Mouse (Mus musculus): ENCODE measurements at regions not wholly inside any gene's neighbourhood (a gene's known extent, or its start where the extent isn't known, plus 50 kb on each side); places are given as distances from the start of the nearest gene placed in this dataset.

DNA sequence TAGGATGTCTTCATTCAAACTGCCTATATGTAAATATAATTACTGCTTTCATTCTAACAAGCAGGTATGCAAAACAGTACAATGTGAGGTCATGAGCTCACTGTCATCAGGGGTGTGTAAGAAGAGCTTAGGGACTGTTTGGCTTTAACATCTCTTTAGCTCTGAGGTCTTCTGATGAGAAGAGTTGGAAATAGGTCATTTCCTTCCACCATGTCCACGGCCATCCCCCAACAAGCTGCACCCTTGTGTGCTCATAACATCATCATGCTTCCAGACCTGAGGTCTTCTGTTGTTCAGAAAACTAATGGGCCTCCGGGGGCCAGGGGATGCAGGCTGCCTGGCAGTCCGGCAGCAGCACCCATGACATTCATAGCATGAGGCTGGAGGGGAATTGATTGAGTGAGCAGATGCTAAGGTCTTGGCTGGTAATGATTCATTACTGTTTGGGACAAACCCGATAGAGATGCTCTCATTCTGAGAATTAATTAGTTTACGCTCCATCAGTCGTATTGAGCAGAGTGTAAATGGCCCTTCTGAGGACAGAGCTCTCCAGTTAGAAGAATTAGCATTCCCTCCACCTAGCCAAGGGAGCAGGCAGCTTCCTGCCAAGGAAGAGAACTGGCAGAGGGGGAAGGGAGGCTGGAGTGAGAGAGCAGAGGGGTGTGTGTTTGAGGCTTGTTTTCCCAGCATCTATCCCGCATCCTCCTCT is 64.0 kb downstream of the Rps24 start:
- Histone ChIP-seq H3K4me1 (ENCODE audit: control insufficient read depth, insufficient read depth, low read length) (no peaks in the 10 kb centered on the region), H3K9me3 (ENCODE audit: control insufficient read depth, low read length) (0 out of 2 replicates have a peak, but pooled peaks cover 3% of the 10 kb centered on the region), H3K9ac (ENCODE audit: low read depth, low read length) (no peak overlapping the region), H3K27ac (replicated peaks; ENCODE audit: low read depth, low read length) (no peak overlapping the region), H3K27me3 (replicated peaks; ENCODE audit: control insufficient read depth, insufficient read depth, low read length) (no peaks in the 10 kb centered on the region), H3K36me3 (ENCODE audit: control insufficient read depth, insufficient read depth, low read length) (no peaks in the 10 kb centered on the region), H3K4me3 (ENCODE audit: low read depth, low read length) (no peak overlapping the region), H3K4me2 (ENCODE audit: low read depth, low read length) (no peak overlapping the region)
- 54% methylated on average over 7 of the region's 7 CpGs for WGBS
- ATAC-seq (ENCODE audit: low read depth) (peak; percentile 68; the same call in 1 of the 2 replicates), DNase-seq (ENCODE audit: low spot score) (peak; percentile 41)

DNA sequence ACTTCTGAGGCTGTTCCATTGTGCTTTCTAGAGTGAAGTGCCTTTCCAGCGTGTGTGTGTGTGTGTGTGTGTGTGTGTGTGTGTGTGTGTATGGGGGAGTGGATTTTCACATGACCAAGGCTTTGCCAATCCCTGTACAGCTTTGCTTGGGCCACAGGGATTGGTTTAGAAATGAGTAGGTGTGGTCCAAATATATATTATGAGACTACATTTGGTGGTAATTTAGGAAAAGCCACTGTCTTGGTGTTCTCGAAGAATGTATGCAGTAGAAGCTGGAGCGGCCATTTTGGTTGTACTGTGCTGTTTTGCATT is 64.5 kb downstream of the Rps24 start:
- H3K27me3 ChIP-seq (replicated peaks; ENCODE audit: control insufficient read depth, insufficient read depth, low read length) = no peaks in the 10 kb centered on the region
- 0 out of 2 replicates have a peak, but pooled peaks cover 3% of the 10 kb centered on the region for H3K9me3 ChIP-seq (ENCODE audit: control insufficient read depth, low read length)
- H3K4me1 ChIP-seq (ENCODE audit: control insufficient read depth, insufficient read depth, low read length) = no peaks in the 10 kb centered on the region
- H3K4me2 ChIP-seq (ENCODE audit: low read depth, low read length) = no peak overlapping the region
- H3K27ac ChIP-seq (replicated peaks; ENCODE audit: low read depth, low read length) = no peak overlapping the region
- DNase-seq (ENCODE audit: low spot score) (no peak), ATAC-seq (ENCODE audit: low read depth) (peak; percentile 26; the same call in 1 of the 2 replicates)
- H3K4me3 ChIP-seq (ENCODE audit: low read depth, low read length) = no peak overlapping the region
- WGBS = 77% methylated on average over 3 of the region's 3 CpGs
- no peaks in the 10 kb centered on the region for H3K36me3 ChIP-seq (ENCODE audit: control insufficient read depth, insufficient read depth, low read length)
- H3K9ac ChIP-seq (ENCODE audit: low read depth, low read length) = no peak overlapping the region

DNA sequence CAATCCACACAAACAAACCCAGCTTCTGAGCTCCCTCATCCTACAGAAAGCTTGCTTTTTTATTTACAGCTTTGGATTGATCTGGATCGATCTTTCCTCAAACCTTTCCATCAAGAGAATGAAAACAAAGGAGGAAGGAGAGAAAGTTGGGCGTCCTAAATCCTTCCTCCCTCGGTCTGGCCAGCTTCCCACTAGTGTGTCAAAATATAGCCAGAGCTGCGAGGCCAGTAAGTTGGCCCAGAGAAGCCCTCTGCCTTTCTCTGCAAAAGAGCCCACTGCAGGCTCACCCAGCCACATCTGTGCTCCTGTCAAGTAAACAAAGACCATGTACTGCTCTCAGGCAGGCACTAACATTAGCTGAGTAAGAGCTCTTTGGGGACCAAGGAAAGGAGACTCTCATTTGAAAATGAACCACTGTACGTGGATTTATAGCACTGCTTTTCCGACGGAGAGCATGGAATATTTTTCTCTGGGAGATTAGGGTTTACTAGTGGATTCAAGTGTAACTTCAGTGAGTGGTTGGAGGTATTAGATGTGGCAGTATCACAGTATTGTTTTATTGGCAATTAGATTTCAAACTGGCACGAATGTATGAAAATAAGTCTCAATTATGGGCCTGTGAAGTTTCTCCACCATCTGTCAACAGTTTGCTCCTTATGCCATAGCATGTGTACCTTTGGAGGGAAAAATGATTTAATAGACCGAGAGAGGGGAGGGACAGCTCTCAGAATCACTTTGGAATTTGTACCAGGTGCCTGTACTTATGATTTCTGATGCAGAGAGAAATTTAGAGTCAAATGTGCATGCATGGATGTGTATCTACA is 78.1 kb downstream of the Rps24 start:
- H3K36me3 ChIP-seq (ENCODE audit: control insufficient read depth, insufficient read depth, low read length) = no peaks in the 10 kb centered on the region
- ATAC-seq (ENCODE audit: low read depth) (no peak), DNase-seq (ENCODE audit: low spot score) (no peak)
- no peak overlapping the region for H3K4me2 ChIP-seq (ENCODE audit: low read depth, low read length)
- H3K4me1 ChIP-seq (ENCODE audit: control insufficient read depth, insufficient read depth, low read length) = no peaks in the 10 kb centered on the region
- no peak overlapping the region; the same call in 1 of the 2 replicates for H3K27ac ChIP-seq (replicated peaks; ENCODE audit: low read depth, low read length)
- WGBS = 50% methylated on average over 9 of the region's 9 CpGs
- H3K9me3 ChIP-seq (ENCODE audit: control insufficient read depth, low read length) = no peaks in the 10 kb centered on the region
- no peaks in the 10 kb centered on the region for H3K27me3 ChIP-seq (replicated peaks; ENCODE audit: control insufficient read depth, insufficient read depth, low read length)
- no peak overlapping the region for H3K4me3 ChIP-seq (ENCODE audit: low read depth, low read length)
- H3K9ac ChIP-seq (ENCODE audit: low read depth, low read length) = no peak overlapping the region

DNA sequence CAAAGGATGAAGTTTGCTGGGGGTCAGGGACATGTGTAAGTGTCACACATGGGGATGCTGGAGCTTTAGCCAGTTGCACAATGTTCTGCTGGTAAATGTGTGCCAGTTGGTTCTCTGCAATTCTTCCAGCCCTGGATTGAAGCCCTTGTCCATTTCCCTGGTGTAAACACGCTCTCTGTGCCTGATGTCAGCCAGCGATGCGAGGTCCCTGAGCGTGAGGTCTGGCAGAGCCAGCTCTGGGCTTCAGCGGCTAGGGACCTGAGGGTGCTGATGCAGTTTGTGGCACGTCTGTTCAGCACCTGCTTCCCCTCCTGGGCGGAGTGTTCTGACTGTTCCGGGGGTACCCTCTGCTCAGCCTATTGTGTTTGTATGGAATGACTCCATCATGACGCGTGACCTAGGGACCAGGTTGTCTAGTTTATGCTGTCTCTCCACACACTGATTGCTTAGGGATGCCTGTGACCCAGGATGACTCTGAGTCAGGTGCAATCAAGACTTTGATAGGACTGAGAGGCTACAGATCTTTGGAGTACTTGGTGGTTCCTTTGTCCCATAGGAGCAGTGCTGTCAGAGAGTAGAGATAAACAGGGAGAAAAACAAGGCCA is 78.9 kb downstream of the Rps24 start:
- no peaks in the 10 kb centered on the region for H3K9me3 ChIP-seq (ENCODE audit: control insufficient read depth, low read length)
- DNase-seq (ENCODE audit: low spot score) (peak; percentile 25), ATAC-seq (ENCODE audit: low read depth) (no peak; the same call in 1 of the 2 replicates)
- no peak overlapping the region for H3K4me2 ChIP-seq (ENCODE audit: low read depth, low read length)
- no peak overlapping the region for H3K9ac ChIP-seq (ENCODE audit: low read depth, low read length)
- no peak overlapping the region for H3K27ac ChIP-seq (replicated peaks; ENCODE audit: low read depth, low read length)
- H3K4me1 ChIP-seq (ENCODE audit: control insufficient read depth, insufficient read depth, low read length) = no peaks in the 10 kb centered on the region
- no peaks in the 10 kb centered on the region for H3K36me3 ChIP-seq (ENCODE audit: control insufficient read depth, insufficient read depth, low read length)
- 70% methylated on average over 10 of the region's 10 CpGs for WGBS
- H3K4me3 ChIP-seq (ENCODE audit: low read depth, low read length) = no peak overlapping the region
- H3K27me3 ChIP-seq (replicated peaks; ENCODE audit: control insufficient read depth, insufficient read depth, low read length) = no peaks in the 10 kb centered on the region

DNA sequence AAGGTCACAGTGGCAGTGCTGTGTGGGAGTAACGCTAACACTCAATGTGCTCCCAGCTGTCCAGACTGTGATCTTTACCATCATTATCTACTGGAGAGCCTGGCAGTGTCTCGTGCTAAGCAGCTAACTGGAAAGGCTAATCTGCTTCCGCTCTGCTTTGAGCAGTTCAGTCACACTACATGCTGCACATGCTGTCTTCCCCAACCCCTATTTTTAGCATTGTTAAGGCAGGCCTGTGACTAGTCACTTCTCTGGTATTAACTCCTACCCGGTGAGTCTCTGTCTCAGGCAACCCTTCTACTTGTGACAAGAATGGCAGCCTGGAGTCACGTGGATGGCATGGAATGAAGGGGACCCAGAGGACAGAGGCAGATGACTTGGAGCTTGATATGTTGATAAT is 88.2 kb downstream of the Rps24 start:
- H3K4me1 ChIP-seq (ENCODE audit: control insufficient read depth, insufficient read depth, low read length) = peaks cover 16% of the 10 kb centered on the region
- DNase-seq (ENCODE audit: low spot score) = no peak
- no peak for ATAC-seq (ENCODE audit: low read depth)
- 80% methylated on average over 5 of the region's 5 CpGs for WGBS
- no peaks in the 10 kb centered on the region for H3K9me3 ChIP-seq (ENCODE audit: control insufficient read depth, low read length)
- H3K4me3 ChIP-seq (ENCODE audit: low read depth, low read length) = no peak overlapping the region
- H3K36me3 ChIP-seq (ENCODE audit: control insufficient read depth, insufficient read depth, low read length) = no peaks in the 10 kb centered on the region
- no peak overlapping the region for H3K27ac ChIP-seq (replicated peaks; ENCODE audit: low read depth, low read length)
- H3K27me3 ChIP-seq (replicated peaks; ENCODE audit: control insufficient read depth, insufficient read depth, low read length) = no peaks in the 10 kb centered on the region
- no peak overlapping the region for H3K4me2 ChIP-seq (ENCODE audit: low read depth, low read length)
- no peak overlapping the region for H3K9ac ChIP-seq (ENCODE audit: low read depth, low read length)

DNA sequence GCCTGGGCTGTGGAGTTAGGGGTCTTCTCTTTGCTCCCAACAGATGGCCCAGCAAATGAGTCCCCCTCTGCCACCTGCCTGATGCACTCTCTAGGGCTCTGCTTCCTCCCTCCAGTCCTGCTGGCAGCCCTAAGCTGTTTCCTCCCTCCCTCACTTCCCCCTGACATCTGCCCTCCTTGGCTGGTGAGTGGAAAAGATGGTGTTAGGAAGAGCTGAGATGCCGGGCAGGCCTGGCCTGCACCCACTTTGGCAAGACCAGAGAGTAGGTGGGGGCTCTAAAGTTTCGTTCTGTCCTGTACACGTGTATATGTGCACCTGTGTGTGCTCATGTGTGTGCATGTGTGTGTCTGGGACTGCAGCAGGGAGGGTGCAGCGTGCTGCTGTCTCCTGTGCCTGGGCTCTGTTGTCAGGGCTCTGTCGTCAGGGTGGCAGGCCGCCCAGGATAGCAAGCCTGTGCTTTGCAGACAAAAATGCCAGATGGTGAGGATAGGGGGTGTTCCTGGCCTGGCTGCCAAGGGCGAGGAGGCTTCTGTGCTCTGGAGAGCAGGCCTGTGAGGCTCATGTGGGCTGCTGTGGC is 91.7 kb downstream of the Rps24 start:
- 24% methylated on average over 7 of the region's 7 CpGs for WGBS
- Histone ChIP-seq H3K36me3 (ENCODE audit: control insufficient read depth, insufficient read depth, low read length) (no peaks in the 10 kb centered on the region), H3K4me2 (ENCODE audit: low read depth, low read length) (no peak overlapping the region), H3K9ac (ENCODE audit: low read depth, low read length) (peak overlapping the region; percentile 45), H3K4me3 (ENCODE audit: low read depth, low read length) (no peak overlapping the region), H3K9me3 (ENCODE audit: control insufficient read depth, low read length) (no peaks in the 10 kb centered on the region), H3K4me1 (ENCODE audit: control insufficient read depth, insufficient read depth, low read length) (peaks cover 16% of the 10 kb centered on the region), H3K27me3 (replicated peaks; ENCODE audit: control insufficient read depth, insufficient read depth, low read length) (no peaks in the 10 kb centered on the region), H3K27ac (replicated peaks; ENCODE audit: low read depth, low read length) (peak overlapping the region; percentile 73)
- DNase-seq (ENCODE audit: low spot score) = peak; percentile 77
- ATAC-seq (ENCODE audit: low read depth) = peak; percentile 86

GRCm38 (mm10) chr14:24579153-24579795 is 92.3 kb downstream of the Rps24 start:
- Histone ChIP-seq H3K4me1 (ENCODE audit: control insufficient read depth, insufficient read depth, low read length) (peaks cover 16% of the 10 kb centered on the region), H3K4me3 (ENCODE audit: low read depth, low read length) (no peak overlapping the region), H3K27ac (replicated peaks; ENCODE audit: low read depth, low read length) (peak overlapping the region; percentile 73), H3K9me3 (ENCODE audit: control insufficient read depth, low read length) (no peaks in the 10 kb centered on the region), H3K4me2 (ENCODE audit: low read depth, low read length) (no peak overlapping the region), H3K9ac (ENCODE audit: low read depth, low read length) (no peak overlapping the region), H3K27me3 (replicated peaks; ENCODE audit: control insufficient read depth, insufficient read depth, low read length) (no peaks in the 10 kb centered on the region), H3K36me3 (ENCODE audit: control insufficient read depth, insufficient read depth, low read length) (no peaks in the 10 kb centered on the region)
- ATAC-seq (ENCODE audit: low read depth) (peak; percentile 47; the same call in 1 of the 2 replicates), DNase-seq (ENCODE audit: low spot score) (peak; percentile 36)
- WGBS = 14% methylated on average over 9 of the region's 9 CpGs
